Mouse (Mus musculus) liver, embryonic 12.5 days (tissue): Measurements from ENCODE around the gene Dhrs7. TPM values are rescaled to one million over a fixed set of nuclear protein-coding genes. Genes with fewer than 3 reads are reported as not detected.

ENCODE experiments used
- ATAC-seq: fragments of 200-750 bp; cut with Nextera tagmentation; 2 replicates; pipeline ENCODE4 v1.8.0; 2017; ENCODE audit warnings: moderate number of reproducible peaks, mild to moderate bottlenecking, moderate library complexity
- H3K27ac ChIP-seq: fragments of 300-500 bp; sonication (generic); 2 replicates; pipeline ENCODE4 v1.5.1; 2016; ENCODE audit warnings: mild to moderate bottlenecking
- H3K27me3 ChIP-seq: fragments of 300-500 bp; sonication (generic); replicated peaks from 2 replicates; pipeline ENCODE4 v1.6.1; 2016; ENCODE audit warnings: mild to moderate bottlenecking, moderate library complexity
- H3K36me3 ChIP-seq: fragments of 300-500 bp; sonication (generic); 2 replicates; pipeline ENCODE4 v1.6.1; 2016; ENCODE audit warnings: mild to moderate bottlenecking, moderate library complexity
- H3K4me1 ChIP-seq: fragments of 300-500 bp; sonication (generic); 2 replicates; pipeline ENCODE4 v1.6.1; 2016
- H3K4me2 ChIP-seq: fragments of 300-500 bp; sonication (generic); 2 replicates; pipeline ENCODE4 v1.6.1; 2016; ENCODE audit warnings: mild to moderate bottlenecking, moderate library complexity
- H3K4me3 ChIP-seq: fragments of 300-500 bp; sonication (generic); 2 replicates; pipeline ENCODE4 v1.5.1; 2016; ENCODE audit warnings: mild to moderate bottlenecking, moderate library complexity
- H3K9ac ChIP-seq: fragments of 300-500 bp; sonication (generic); 2 replicates; pipeline ENCODE4 v1.6.1; 2016; ENCODE audit warnings: mild to moderate bottlenecking, moderate library complexity
- H3K9me3 ChIP-seq: fragments of 300-500 bp; sonication (generic); replicated peaks from 2 replicates; pipeline ENCODE4 v1.6.1; 2016; ENCODE audit warnings: mild to moderate bottlenecking, moderate library complexity
- WGBS: fragments of 180-500 bp; shearing (Covaris S2); methylation state at CpG from one replicate; pipeline ENCODE4 v1.1.7; 2016; ENCODE audit not compliant: insufficient replicate concordance; 5-methylcytosine and 5-hydroxymethylcytosine counted together
- polyA plus RNA-seq: library from polyadenylated mRNA; unstranded; fragments of >200 nt; fragmentation: Nextera tagmentation; extraction: Ambion mirVana; gene quantifications from 2 replicates; pipeline ENCODE4 v1.2.1, GENCODE M21; 2016

The Dhrs7 gene
- polyA plus RNA-seq, 1 experiment from 2014 or later = 10.3 TPM

- H3K4me2 ChIP-seq = no peak overlapping the region
- ATAC-seq = no peak
- 77% methylated on average over 1 of the region's 1 CpGs for WGBS
These were observed 17.2 kb upstream of the Dhrs7 start for GRCm38 (mm10) chr12:72681919-72682318.

GRCm38 (mm10) chr12:72679635-72680034 lies 14.9 kb upstream of the Dhrs7 start:
- Histone ChIP-seq H3K4me2 (no peak overlapping the region), H3K27me3 (no peaks in the 10 kb centered on the region), H3K4me1 (peaks cover 19% of the 10 kb centered on the region), H3K27ac (no peak overlapping the region), H3K4me3 (no peak overlapping the region), H3K9me3 (no peaks in the 10 kb centered on the region), H3K36me3 (no peaks in the 10 kb centered on the region), H3K9ac (no peak overlapping the region)
- no peak for ATAC-seq
- WGBS = 44% methylated on average over 3 of the region's 3 CpGs

More at GRCm38 (mm10) chr12:72681919-72682318, 17.2 kb upstream of the Dhrs7 start:
- Histone ChIP-seq H3K9me3 (no peaks in the 10 kb centered on the region), H3K36me3 (no peaks in the 10 kb centered on the region), H3K27me3 (no peaks in the 10 kb centered on the region), H3K9ac (no peak overlapping the region), H3K27ac (no peak overlapping the region), H3K4me1 (peaks cover 19% of the 10 kb centered on the region), H3K4me3 (no peak overlapping the region)

- WGBS = 66% methylated on average over 2 of the region's 2 CpGs
- H3K36me3 ChIP-seq = no peaks in the 10 kb centered on the region
- H3K27me3 ChIP-seq = no peaks in the 10 kb centered on the region
- no peak overlapping the region for H3K27ac ChIP-seq
- 0 out of 2 replicates have a peak, but pooled peaks cover 3% of the 10 kb centered on the region for H3K4me1 ChIP-seq
- H3K4me2 ChIP-seq = no peak overlapping the region
- H3K9ac ChIP-seq = no peak overlapping the region
- H3K4me3 ChIP-seq = no peak overlapping the region
- no peak for ATAC-seq
- no peaks in the 10 kb centered on the region for H3K9me3 ChIP-seq
These were observed 10.1 kb upstream of the Dhrs7 start for GRCm38 (mm10) chr12:72674820-72675219.

GRCm38 (mm10) chr12:72674079-72674797 lies 9.5 kb upstream of the Dhrs7 start:
- ATAC-seq = no peak
- no peaks in the 10 kb centered on the region for H3K36me3 ChIP-seq

GRCm38 (mm10) chr12:72671516-72672135 lies 6.9 kb upstream of the Dhrs7 start:
- Histone ChIP-seq H3K36me3 (no peaks in the 10 kb centered on the region), H3K4me3 (no peak overlapping the region), H3K9ac (no peak overlapping the region), H3K27ac (no peak overlapping the region), H3K9me3 (no peaks in the 10 kb centered on the region), H3K4me1 (0 out of 2 replicates have a peak, but pooled peaks cover 3% of the 10 kb centered on the region), H3K4me2 (no peak overlapping the region), H3K27me3 (no peaks in the 10 kb centered on the region)
- no peak for ATAC-seq
- WGBS = 82% methylated on average over 6 of the region's 6 CpGs

More at GRCm38 (mm10) chr12:72674079-72674797, 9.5 kb upstream of the Dhrs7 start:
- 53% methylated on average over 7 of the region's 7 CpGs for WGBS
- H3K27me3 ChIP-seq = no peaks in the 10 kb centered on the region
- no peak overlapping the region for H3K27ac ChIP-seq
- H3K9me3 ChIP-seq = no peaks in the 10 kb centered on the region
- no peak overlapping the region for H3K4me2 ChIP-seq
- 0 out of 2 replicates have a peak, but pooled peaks cover 3% of the 10 kb centered on the region for H3K4me1 ChIP-seq
- H3K9ac ChIP-seq = no peak overlapping the region
- no peak overlapping the region for H3K4me3 ChIP-seq

GRCm38 (mm10) chr12:72670921-72671320 lies 6.2 kb upstream of the Dhrs7 start:
- H3K4me3 ChIP-seq = no peak overlapping the region
- no peaks in the 10 kb centered on the region for H3K9me3 ChIP-seq
- H3K27me3 ChIP-seq = no peaks in the 10 kb centered on the region
- ATAC-seq = no peak
- no peaks in the 10 kb centered on the region for H3K36me3 ChIP-seq
- no peak overlapping the region for H3K27ac ChIP-seq
- H3K4me1 ChIP-seq = 0 out of 2 replicates have a peak, but pooled peaks cover 3% of the 10 kb centered on the region
- H3K9ac ChIP-seq = no peak overlapping the region
- no peak overlapping the region for H3K4me2 ChIP-seq
- WGBS = 32% methylated on average over 8 of the region's 8 CpGs

GRCm38 (mm10) chr12:72667868-72668469 lies 3.3 kb upstream of the Dhrs7 start:
- ATAC-seq = no peak
- no peak overlapping the region for H3K4me3 ChIP-seq
- 62% methylated on average over 10 of the region's 10 CpGs for WGBS
- H3K4me2 ChIP-seq = no peak overlapping the region
- H3K27ac ChIP-seq = no peak overlapping the region
- H3K36me3 ChIP-seq = no peaks in the 10 kb centered on the region
- H3K9me3 ChIP-seq = no peaks in the 10 kb centered on the region
- H3K27me3 ChIP-seq = no peaks in the 10 kb centered on the region
- peaks cover 23% of the 10 kb centered on the region for H3K4me1 ChIP-seq
- no peak overlapping the region for H3K9ac ChIP-seq

GRCm38 (mm10) chr12:72666015-72666414 lies 1.3 kb upstream of the Dhrs7 start:
- H3K27ac ChIP-seq = no peak overlapping the region
- no peaks in the 10 kb centered on the region for H3K27me3 ChIP-seq
- no peak overlapping the region for H3K4me3 ChIP-seq
- 81% methylated on average over 5 of the region's 5 CpGs for WGBS
- H3K9me3 ChIP-seq = no peaks in the 10 kb centered on the region
- no peaks in the 10 kb centered on the region for H3K36me3 ChIP-seq
- peaks cover 23% of the 10 kb centered on the region for H3K4me1 ChIP-seq
- no peak overlapping the region for H3K4me2 ChIP-seq
- no peak for ATAC-seq
- H3K9ac ChIP-seq = no peak overlapping the region

- Histone ChIP-seq H3K36me3 (no peaks in the 10 kb centered on the region), H3K9ac (peak overlapping the region; percentile 67), H3K27ac (no peak overlapping the region), H3K4me3 (peak overlapping the region; percentile 63), H3K27me3 (no peaks in the 10 kb centered on the region), H3K4me2 (peak overlapping the region; percentile 91), H3K4me1 (peaks cover 20% of the 10 kb centered on the region), H3K9me3 (no peaks in the 10 kb centered on the region)
- ATAC-seq = peak; percentile 28
- 15% methylated on average over 28 of the region's 28 CpGs for WGBS
These were observed 532 bp downstream of the Dhrs7 start for GRCm38 (mm10) chr12:72664020-72664734.

- WGBS = 79% methylated on average over 16 of the region's 16 CpGs
- no peaks in the 10 kb centered on the region for H3K27me3 ChIP-seq
These were observed 8.9 kb downstream of the Dhrs7 start for GRCm38 (mm10) chr12:72655775-72656174.

GRCm38 (mm10) chr12:72654698-72655097 lies 10.0 kb downstream of the Dhrs7 start:
- 23% methylated on average over 4 of the region's 4 CpGs for WGBS
- Histone ChIP-seq H3K9ac (no peak overlapping the region), H3K4me3 (no peak overlapping the region), H3K36me3 (peaks cover 3% of the 10 kb centered on the region; the same call in 1 of the 2 replicates), H3K27me3 (no peaks in the 10 kb centered on the region), H3K4me2 (no peak overlapping the region), H3K27ac (no peak overlapping the region), H3K9me3 (no peaks in the 10 kb centered on the region), H3K4me1 (no peaks in the 10 kb centered on the region)
- no peak for ATAC-seq

More at GRCm38 (mm10) chr12:72655775-72656174, 8.9 kb downstream of the Dhrs7 start:
- Histone ChIP-seq H3K4me2 (no peak overlapping the region), H3K27ac (no peak overlapping the region), H3K36me3 (peaks cover 3% of the 10 kb centered on the region; the same call in 1 of the 2 replicates), H3K9ac (no peak overlapping the region), H3K4me1 (no peaks in the 10 kb centered on the region), H3K9me3 (no peaks in the 10 kb centered on the region), H3K4me3 (no peak overlapping the region)
- ATAC-seq = no peak
